Mouse (Mus musculus): ENCODE measurements around the gene Hnrnpr.

- TF ChIP-seq POLR2A (IDR thresholded peaks at IDR 0.05; ENCODE audit: borderline replicate concordance, extremely low read depth, low read depth, low read length), result no peak
- TF ChIP-seq CTCF (IDR thresholded peaks at IDR 0.05; ENCODE audit: insufficient read depth, low read length), result no peak
Observed at GRCm38 (mm10) chr4:136383839-136384238, 73.1 kb downstream of the Hnrnpr start.
